Mouse (Mus musculus) thymus, adult 2 months (tissue): Measurements from ENCODE around the gene Gltpd2.

Experiments
- CTCF ChIP-seq: fragments of 200-500 bp; IDR thresholded peaks from 2 replicates; pipeline ENCODE4 v1.5.1; 2012; ENCODE audit warnings: mild to moderate bottlenecking, control low read depth, low read length, moderate library complexity, borderline replicate concordance; ENCODE audit not compliant: control insufficient read depth, poor library complexity, insufficient read depth; ENCODE audit errors: extremely low read depth
- POLR2A ChIP-seq: fragments of 200-500 bp; IDR thresholded peaks from 2 replicates; pipeline ENCODE4 v1.6.1; 2012; ENCODE audit warnings: mild to moderate bottlenecking, low read length, control low read depth, moderate library complexity; ENCODE audit not compliant: control insufficient read depth, poor library complexity, insufficient read depth; ENCODE audit errors: extremely low read depth

GRCm38 (mm10) chr11:70562995-70563469, 44.0 kb downstream of the Gltpd2 start:
- TF ChIP-seq CTCF = no peak
- no peak for TF ChIP-seq POLR2A
